Mouse (Mus musculus) ES-Bruce4 (cell line): ENCODE results near the gene Acvrl1. TPM values are rescaled to one million over a fixed set of nuclear protein-coding genes. Genes with fewer than 3 reads are reported as not detected.

Experiments used
- H3K27ac ChIP-seq: 2 replicates; pipeline ENCODE4 v1.5.1; 2012; ENCODE audit warnings: low read length, inconsistent platforms; ENCODE audit not compliant: insufficient read depth
- H3K27me3 ChIP-seq: 2 replicates; pipeline ENCODE4 v1.6.1; 2012; ENCODE audit warnings: mild to moderate bottlenecking, low read length, inconsistent platforms; ENCODE audit not compliant: control insufficient read depth, poor library complexity, insufficient read depth, severe bottlenecking
- H3K36me3 ChIP-seq: 2 replicates; pipeline ENCODE4 v1.6.1; 2012; ENCODE audit warnings: inconsistent platforms, mild to moderate bottlenecking, low read length, moderate library complexity; ENCODE audit not compliant: control insufficient read depth, poor library complexity, insufficient read depth, severe bottlenecking
- H3K4me1 ChIP-seq: one replicate; pipeline ENCODE4 v1.8.1; 2011; ENCODE audit warnings: low read length; ENCODE audit not compliant: control insufficient read depth, insufficient read depth
- H3K4me3 ChIP-seq: 2 replicates; pipeline ENCODE4 v1.5.1; 2011; ENCODE audit warnings: low read depth, mild to moderate bottlenecking, low read length
- H3K9ac ChIP-seq: 2 replicates; pipeline ENCODE4 v1.6.1; 2012; ENCODE audit warnings: low read depth, mild to moderate bottlenecking, inconsistent platforms; ENCODE audit not compliant: poor library complexity, severe bottlenecking
- H3K9me3 ChIP-seq: replicated peaks from 2 replicates; pipeline ENCODE4 v1.6.1; 2012; ENCODE audit warnings: mild to moderate bottlenecking, low read length, inconsistent platforms; ENCODE audit not compliant: control insufficient read depth, poor library complexity, insufficient read depth, severe bottlenecking
- CTCF ChIP-seq: IDR thresholded peaks from one replicate; pipeline ENCODE4 v1.8.1; 2011; ENCODE audit warnings: low read depth, low read length
- EP300 ChIP-seq: IDR thresholded peaks from 2 replicates; pipeline ENCODE4 v1.6.1; 2011; ENCODE audit warnings: low read depth, low read length; ENCODE audit not compliant: insufficient read depth
- POLR2A ChIP-seq: IDR thresholded peaks from one replicate; pipeline ENCODE4 v1.8.1; 2011; ENCODE audit warnings: low read length; ENCODE audit not compliant: insufficient read depth
- polyA plus RNA-seq: library from polyadenylated mRNA; stranded (reverse); fragments of >200 nt; gene quantifications from 2 replicates; pipeline ENCODE4 v1.2.4, GENCODE M21; 2011; ENCODE audit warnings: low read depth; ENCODE audit not compliant: missing spikeins, insufficient read depth, insufficient read length

Gene Acvrl1
- polyA plus RNA-seq, 1 experiment: 2.7 TPM

DNA sequence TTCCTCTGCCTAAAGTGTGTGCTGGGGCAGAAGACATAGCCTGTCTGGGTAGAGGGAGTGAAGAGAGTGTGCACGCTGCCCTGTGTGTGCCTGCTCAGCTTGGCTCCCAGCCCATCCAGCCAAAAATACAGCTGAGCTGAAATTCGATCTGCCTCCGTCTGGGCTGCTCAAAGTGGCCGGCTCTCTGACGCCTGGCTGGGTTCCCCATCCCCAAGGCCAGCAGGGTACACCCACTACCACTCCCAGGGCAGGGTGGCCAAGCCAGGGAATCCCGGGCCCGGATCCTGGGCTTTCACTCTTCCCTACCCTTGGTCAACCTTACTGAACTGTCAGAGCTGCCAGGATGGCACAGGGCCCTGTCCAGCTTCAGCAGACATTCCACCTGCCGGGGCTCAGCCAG, 15.2 kb downstream of the Acvrl1 start:
- Histone ChIP-seq H3K4me3 (no peak overlapping the region), H3K36me3 (no peaks in the 10 kb centered on the region), H3K27ac (no peak overlapping the region), H3K4me1 (peaks cover 11% of the 10 kb centered on the region), H3K9me3 (no peaks in the 10 kb centered on the region), H3K9ac (no peak overlapping the region), H3K27me3 (no peaks in the 10 kb centered on the region)
- TF ChIP-seq CTCF (no peak), POLR2A (no peak), EP300 (no peak)

DNA sequence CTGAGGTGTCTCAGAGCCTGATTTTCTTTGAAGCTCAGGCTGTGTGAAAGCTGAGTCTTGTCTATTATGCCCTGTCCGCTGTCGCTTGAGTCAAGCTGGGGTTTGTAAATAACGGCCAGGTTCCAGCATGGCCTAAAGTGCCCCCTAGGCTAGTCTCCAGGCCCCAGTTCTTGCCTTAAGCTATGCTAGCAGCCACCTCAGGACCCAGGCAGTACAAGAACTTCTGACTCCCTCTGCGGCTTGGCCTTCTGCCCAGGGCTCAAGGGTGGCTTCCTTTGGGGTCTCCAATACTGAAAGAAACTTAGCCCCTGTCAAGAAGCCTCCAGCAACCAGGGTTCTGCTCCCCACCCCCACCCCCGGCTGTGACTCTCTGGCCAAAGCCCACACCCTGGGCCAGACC, 15.9 kb downstream of the Acvrl1 start:
- no peaks in the 10 kb centered on the region for H3K36me3 ChIP-seq
- TF ChIP-seq EP300 (no peak), POLR2A (no peak), CTCF (no peak)
- H3K27ac ChIP-seq: no peak overlapping the region
- H3K9me3 ChIP-seq: no peaks in the 10 kb centered on the region
- H3K4me3 ChIP-seq: no peak overlapping the region
- no peak overlapping the region for H3K9ac ChIP-seq
- no peaks in the 10 kb centered on the region for H3K27me3 ChIP-seq
- peaks cover 11% of the 10 kb centered on the region for H3K4me1 ChIP-seq

DNA sequence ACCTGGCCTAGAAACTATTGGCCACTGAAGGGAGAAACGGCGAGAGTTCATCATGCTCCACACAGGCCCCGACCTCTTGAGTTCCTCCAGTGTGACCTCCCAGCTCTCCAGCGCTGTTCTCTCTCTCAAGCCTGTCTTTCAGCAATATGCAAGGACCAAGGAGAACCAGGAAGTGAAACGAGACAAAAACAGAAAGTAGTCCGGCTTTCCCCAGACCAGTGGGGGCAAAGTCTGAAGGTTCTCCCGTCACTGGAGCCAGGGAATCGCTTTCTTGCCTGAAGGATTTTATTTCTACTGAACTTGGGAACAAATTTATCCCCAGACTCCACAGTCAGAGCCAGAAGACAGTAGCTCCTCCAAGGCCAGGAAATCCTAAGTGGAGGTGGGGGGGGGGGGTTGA, 16.5 kb downstream of the Acvrl1 start:
- no peaks in the 10 kb centered on the region for H3K27me3 ChIP-seq
- no peak overlapping the region for H3K27ac ChIP-seq
- H3K36me3 ChIP-seq: no peaks in the 10 kb centered on the region
- no peaks in the 10 kb centered on the region for H3K9me3 ChIP-seq
- peak overlapping the region; percentile 20; the same call in 1 of the 2 replicates for H3K4me3 ChIP-seq
- H3K4me1 ChIP-seq: peaks cover 11% of the 10 kb centered on the region
- no peak overlapping the region for H3K9ac ChIP-seq
- TF ChIP-seq POLR2A (no peak), CTCF (no peak), EP300 (no peak)

DNA sequence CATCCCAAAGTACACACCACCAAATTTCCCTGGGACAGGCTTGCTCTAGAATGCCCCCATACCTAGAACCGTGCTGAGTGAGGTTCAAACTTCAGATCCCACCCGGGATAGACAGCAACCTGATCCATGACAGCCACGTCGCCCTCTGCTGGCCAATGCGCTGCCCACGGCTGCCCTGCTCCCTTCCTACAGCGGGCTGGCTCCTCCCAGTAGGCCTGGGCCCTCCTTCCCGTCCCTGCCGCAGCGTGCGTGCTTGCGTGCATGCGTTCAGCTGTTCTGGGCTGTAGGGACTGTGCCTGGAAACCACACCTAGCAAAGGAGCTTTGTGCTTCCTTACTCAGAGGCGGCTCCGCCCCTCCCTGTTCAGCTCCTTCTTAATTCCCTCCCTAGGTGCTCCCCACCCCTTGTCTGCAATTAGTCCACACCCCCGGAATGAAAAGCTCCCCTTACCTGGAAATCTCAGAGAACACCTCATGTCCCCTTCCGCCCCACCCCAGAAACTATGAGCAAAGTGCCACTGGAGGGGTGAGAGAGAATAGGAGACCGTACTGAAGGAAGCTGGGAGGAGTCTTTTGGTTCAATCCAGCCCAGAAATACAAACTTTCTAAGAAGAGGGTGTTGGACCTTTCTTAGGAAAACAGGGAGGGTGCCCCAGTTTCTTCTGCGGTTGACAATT, 17.2 kb downstream of the Acvrl1 start:
- Histone ChIP-seq H3K36me3 (no peaks in the 10 kb centered on the region), H3K27ac (peak overlapping the region; percentile 14), H3K9me3 (no peaks in the 10 kb centered on the region), H3K9ac (no peak overlapping the region), H3K4me1 (peaks cover 11% of the 10 kb centered on the region), H3K27me3 (no peaks in the 10 kb centered on the region), H3K4me3 (peak overlapping the region; percentile 21)
- TF ChIP-seq CTCF: peak; percentile 99
- no peak for TF ChIP-seq POLR2A
- peak; percentile 87 for TF ChIP-seq EP300

DNA sequence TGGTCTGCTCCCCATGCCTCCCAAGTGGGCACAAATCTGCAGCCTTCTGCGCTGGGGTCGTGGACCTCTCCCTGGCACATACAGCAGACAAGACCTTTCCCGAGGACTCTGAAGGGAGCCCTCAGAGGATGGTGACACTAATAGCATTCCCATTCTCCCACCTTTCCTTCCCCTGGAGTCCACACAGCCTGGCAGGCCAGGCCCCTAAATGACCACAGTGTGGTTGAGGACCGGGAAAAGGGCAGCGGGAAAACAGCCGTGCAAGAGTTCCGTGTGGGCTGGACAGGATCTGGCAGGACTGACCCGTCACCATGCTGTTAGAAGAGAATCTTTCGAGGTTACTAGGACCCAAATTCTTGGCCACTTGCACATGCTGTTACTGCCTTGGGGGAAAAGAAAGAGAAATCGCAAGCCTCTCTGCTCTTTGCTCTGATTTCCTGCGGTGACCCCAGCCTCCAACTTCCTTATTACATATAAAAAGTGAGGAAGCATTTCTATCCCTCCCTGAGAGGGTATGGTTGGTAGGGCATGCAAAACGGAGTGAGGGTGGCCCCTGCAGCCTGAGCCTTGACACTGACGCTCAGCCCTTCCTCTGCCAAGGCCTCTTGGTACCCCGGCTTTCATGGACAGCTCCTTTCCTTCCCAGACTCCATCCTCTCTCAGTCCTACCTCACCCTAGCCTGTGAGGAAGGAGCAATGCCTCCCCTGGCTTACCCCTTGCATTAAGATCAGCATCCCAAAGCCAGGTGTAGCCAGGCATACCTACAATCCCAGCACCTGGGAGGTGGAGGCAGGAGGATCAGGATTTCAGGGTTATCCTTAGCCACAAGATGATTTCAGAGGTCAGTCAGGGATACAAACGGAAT, 18.0 kb downstream of the Acvrl1 start:
- H3K27me3 ChIP-seq: no peaks in the 10 kb centered on the region
- no peak overlapping the region for H3K4me3 ChIP-seq
- no peaks in the 10 kb centered on the region for H3K36me3 ChIP-seq
- no peaks in the 10 kb centered on the region for H3K9me3 ChIP-seq
- no peak overlapping the region for H3K9ac ChIP-seq
- TF ChIP-seq EP300: no peak
- no peak for TF ChIP-seq POLR2A
- TF ChIP-seq CTCF: no peak
- peak overlapping the region; percentile 14 for H3K27ac ChIP-seq
- peaks cover 13% of the 10 kb centered on the region for H3K4me1 ChIP-seq
